Mouse (Mus musculus) hindbrain, embryonic 10.5 days (tissue): ENCODE data around the gene Susd2. TPM values are rescaled to one million over a fixed set of nuclear protein-coding genes. Genes with fewer than 3 reads are reported as not detected.

Experiments used
- DNase-seq: peaks from one replicate; pipeline ENCODE4 v3.0.0-alpha.2; 2017; ENCODE audit warnings: low spot score
- H3K27ac ChIP-seq: fragments of 300-500 bp; sonication (generic); 2 replicates; pipeline ENCODE4 v1.5.1; 2016; ENCODE audit warnings: mild to moderate bottlenecking, moderate library complexity
- H3K27me3 ChIP-seq: fragments of 300-500 bp; sonication (generic); 2 replicates; pipeline ENCODE4 v1.6.1; 2016; ENCODE audit warnings: mild to moderate bottlenecking; ENCODE audit not compliant: poor library complexity, insufficient read depth, severe bottlenecking
- H3K36me3 ChIP-seq: fragments of 300-500 bp; sonication (generic); 2 replicates; pipeline ENCODE4 v1.6.1; 2016; ENCODE audit warnings: mild to moderate bottlenecking, moderate library complexity
- H3K4me1 ChIP-seq: fragments of 300-500 bp; sonication (generic); replicated peaks from 2 replicates; pipeline ENCODE4 v1.6.1; 2016; ENCODE audit warnings: mild to moderate bottlenecking
- H3K4me3 ChIP-seq: fragments of 300-500 bp; sonication (generic); 2 replicates; pipeline ENCODE4 v1.5.1; 2016; ENCODE audit warnings: mild to moderate bottlenecking, moderate library complexity
- H3K9me3 ChIP-seq: fragments of 300-500 bp; sonication (generic); 2 replicates; pipeline ENCODE4 v1.6.1; 2016; ENCODE audit warnings: mild to moderate bottlenecking, moderate library complexity
- WGBS: fragments of 180-500 bp; shearing (Covaris S2); methylation state at CpG from one replicate; pipeline ENCODE4 v1.1.7; 2016; 5-methylcytosine and 5-hydroxymethylcytosine counted together
- polyA plus RNA-seq: library from polyadenylated mRNA; unstranded; fragments of >200 nt; fragmentation: Nextera tagmentation; extraction: Ambion mirVana; gene quantifications from 2 replicates; pipeline ENCODE4 v1.2.1, GENCODE M21; 2016

Susd2 gene
- polyA plus RNA-seq, 1 experiment from 2014 or later: 3.0 TPM

- no peak overlapping the region for H3K4me3 ChIP-seq
- no peaks in the 10 kb centered on the region for H3K27me3 ChIP-seq
- no peak for DNase-seq
- H3K4me1 ChIP-seq: no peaks in the 10 kb centered on the region
- H3K9me3 ChIP-seq: peaks cover 16% of the 10 kb centered on the region; the same call in 1 of the 2 replicates
- H3K27ac ChIP-seq: no peak overlapping the region
- WGBS: 85% methylated on average over 7 of the region's 7 CpGs
- no peaks in the 10 kb centered on the region for H3K36me3 ChIP-seq
Measured at GRCm38 (mm10) chr10:75600189-75600730, 43.5 kb downstream of the Susd2 start.

- H3K27me3 ChIP-seq: no peaks in the 10 kb centered on the region
- no peak overlapping the region for H3K27ac ChIP-seq
- H3K4me3 ChIP-seq: no peak overlapping the region
- no peak for DNase-seq
- no peaks in the 10 kb centered on the region for H3K36me3 ChIP-seq
- WGBS: 92% methylated on average over 8 of the region's 8 CpGs
- H3K9me3 ChIP-seq: peaks cover 16% of the 10 kb centered on the region; the same call in 1 of the 2 replicates
- no peaks in the 10 kb centered on the region; the same call in 1 of the 2 replicates for H3K4me1 ChIP-seq
Measured at GRCm38 (mm10) chr10:75595981-75596380, 47.8 kb downstream of the Susd2 start.

- peaks cover 9% of the 10 kb centered on the region; the same call in 1 of the 2 replicates for H3K9me3 ChIP-seq
- H3K4me3 ChIP-seq: no peak overlapping the region
- WGBS: 81% methylated on average over 7 of the region's 7 CpGs
- no peaks in the 10 kb centered on the region for H3K36me3 ChIP-seq
- H3K27me3 ChIP-seq: no peaks in the 10 kb centered on the region
- peaks cover 16% of the 10 kb centered on the region for H3K4me1 ChIP-seq
- no peak overlapping the region for H3K27ac ChIP-seq
- DNase-seq: no peak
Measured at GRCm38 (mm10) chr10:75592585-75592984, 51.2 kb downstream of the Susd2 start.

- H3K4me3 ChIP-seq: no peak overlapping the region
- H3K27ac ChIP-seq: no peak overlapping the region; the same call in 1 of the 2 replicates
- no peak for DNase-seq
- H3K36me3 ChIP-seq: no peaks in the 10 kb centered on the region
- 74% methylated on average over 12 of the region's 12 CpGs for WGBS
- no peaks in the 10 kb centered on the region for H3K27me3 ChIP-seq
- peaks cover 19% of the 10 kb centered on the region for H3K4me1 ChIP-seq
- H3K9me3 ChIP-seq: no peaks in the 10 kb centered on the region
Measured at GRCm38 (mm10) chr10:75591211-75591894, 52.5 kb downstream of the Susd2 start.

DNA sequence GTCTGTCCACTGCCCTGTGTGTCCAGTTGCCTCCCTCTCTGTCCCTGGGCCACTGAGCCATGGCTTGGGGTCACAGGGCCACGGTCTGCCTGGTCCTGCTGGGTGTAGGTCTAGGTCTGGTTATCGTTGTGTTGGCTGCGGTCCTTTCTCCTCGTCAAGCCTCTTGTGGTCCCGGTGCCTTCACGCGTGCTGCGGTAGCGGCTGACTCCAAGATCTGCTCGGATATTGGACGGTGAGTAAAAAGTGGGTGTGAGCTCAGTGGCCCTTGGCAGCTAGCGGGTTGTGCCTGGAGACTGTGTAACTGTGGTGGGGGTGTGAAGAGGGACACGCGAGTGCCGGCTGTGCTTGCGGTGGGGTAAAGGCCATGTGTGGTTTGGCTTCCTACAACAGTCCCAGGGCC, 54.2 kb downstream of the Susd2 start:
- Histone ChIP-seq H3K27ac (no peak overlapping the region), H3K27me3 (peaks cover 13% of the 10 kb centered on the region), H3K4me3 (no peak overlapping the region), H3K9me3 (no peaks in the 10 kb centered on the region), H3K36me3 (no peaks in the 10 kb centered on the region), H3K4me1 (peaks cover 25% of the 10 kb centered on the region)
- WGBS: 87% methylated on average over 16 of the region's 16 CpGs
- DNase-seq: no peak

DNA sequence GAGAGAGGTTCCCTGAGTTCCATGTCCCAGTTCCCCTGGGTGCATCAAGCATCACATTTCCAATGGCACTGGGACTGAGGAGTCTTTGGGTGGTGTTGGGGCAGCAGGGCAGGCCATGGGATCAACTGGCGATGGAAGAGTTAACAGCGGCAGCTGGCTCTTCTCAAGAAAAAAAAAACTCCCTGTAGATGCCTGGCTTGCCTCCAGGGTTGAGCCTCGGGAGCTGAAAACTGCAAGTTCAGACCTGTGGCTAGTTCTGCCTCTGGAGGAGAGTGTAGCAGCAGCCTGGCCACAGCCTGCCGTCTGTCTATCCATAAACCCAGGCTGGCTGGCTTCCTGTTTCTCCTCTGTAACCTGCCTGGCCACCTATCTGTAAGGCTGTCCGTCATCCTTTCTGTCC, 54.7 kb downstream of the Susd2 start, which contains the start of gene Ggt5:
TSS of gene Ggt5 (plus strand) at position 212 of the 400 bp plus-strand sequence.
- 44% methylated on average over 5 of the region's 5 CpGs for WGBS
- no peak within 1 kb of the TSS for H3K4me3 ChIP-seq
- H3K27ac ChIP-seq: no peak within 1 kb of the TSS
- H3K36me3 ChIP-seq: no peaks in the 10 kb centered on the region
- no peaks in the 10 kb centered on the region for H3K9me3 ChIP-seq
- H3K4me1 ChIP-seq: peaks cover 25% of the 10 kb centered on the region
- H3K27me3 ChIP-seq: peaks cover 14% of the 10 kb centered on the region
- peak; percentile 17 for DNase-seq

DNA sequence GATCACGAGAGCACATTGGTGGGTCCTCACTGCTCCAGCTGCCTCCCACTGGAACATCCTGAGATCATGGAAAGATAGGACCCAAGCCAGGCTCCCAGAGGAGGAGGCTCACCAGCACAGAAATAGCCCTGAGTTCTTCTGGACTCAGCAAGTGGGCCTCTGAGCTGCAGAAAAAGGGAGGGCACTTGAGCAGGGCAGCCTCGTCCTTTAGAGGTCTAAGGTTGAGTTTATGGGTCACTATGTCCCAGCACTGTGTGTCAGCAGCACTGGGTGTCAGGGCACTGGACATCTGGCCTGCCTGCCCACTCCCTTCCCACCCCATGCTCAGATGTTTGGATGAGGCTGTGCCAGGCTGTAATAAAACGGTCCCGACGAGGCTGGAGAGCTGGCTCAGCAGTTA, 55.5 kb downstream of the Susd2 start:
- Histone ChIP-seq H3K27ac (no peak overlapping the region), H3K4me3 (no peak overlapping the region), H3K4me1 (peaks cover 25% of the 10 kb centered on the region), H3K36me3 (no peaks in the 10 kb centered on the region), H3K27me3 (peaks cover 14% of the 10 kb centered on the region), H3K9me3 (no peaks in the 10 kb centered on the region)
- DNase-seq: no peak
- WGBS: 64% methylated on average over 5 of the region's 5 CpGs

GRCm38 (mm10) chr10:75587781-75588180, 56.0 kb downstream of the Susd2 start:
- DNase-seq: no peak
- no peak overlapping the region for H3K4me3 ChIP-seq
- H3K9me3 ChIP-seq: no peaks in the 10 kb centered on the region
- H3K36me3 ChIP-seq: no peaks in the 10 kb centered on the region
- peaks cover 25% of the 10 kb centered on the region for H3K4me1 ChIP-seq
- no peak overlapping the region for H3K27ac ChIP-seq
- WGBS: 90% methylated on average over 4 of the region's 4 CpGs
- peaks cover 14% of the 10 kb centered on the region for H3K27me3 ChIP-seq

Other genes with a start within 250 kb of the Susd2 start
- 0.19 TPM in 1 of 2 replicates, not detected in the other for gene Upb1, start 242.9 kb downstream of the Susd2 start, polyA plus RNA-seq
- 269 and 286 TPM in 2 replicates for gene Snrpd3, start 126.5 kb downstream of the Susd2 start, polyA plus RNA-seq
- 32.5 and 32.9 TPM in 2 replicates for gene Gucd1, start 126.0 kb downstream of the Susd2 start, polyA plus RNA-seq
- 2.8 and 6.6 TPM in 2 replicates for gene Lrrc75b, start 83.7 kb downstream of the Susd2 start, polyA plus RNA-seq
- gene Ggt1, start 82.4 kb downstream of the Susd2 start, polyA plus RNA-seq: 3.3 and 3.4 TPM in 2 replicates
- 0.30 and 0.82 TPM in 2 replicates for gene Ggt5, start 54.7 kb downstream of the Susd2 start, polyA plus RNA-seq
- gene Cabin1, start 120.3 kb upstream of the Susd2 start, polyA plus RNA-seq: 36.8 and 38.4 TPM in 2 replicates
- gene Ddt, start 129.4 kb upstream of the Susd2 start, polyA plus RNA-seq: 94.1 and 95.3 TPM in 2 replicates
- not detected in 2 replicates for gene Gm20441, start 136.9 kb upstream of the Susd2 start, polyA plus RNA-seq
- gene Gstt3, start 137.4 kb upstream of the Susd2 start, polyA plus RNA-seq: 1.4 and 1.9 TPM in 2 replicates
- 3.8 and 4.1 TPM in 2 replicates for gene Gstt1, start 154.6 kb upstream of the Susd2 start, polyA plus RNA-seq
- not detected in 2 replicates for gene Gstt4, start 178.5 kb upstream of the Susd2 start, polyA plus RNA-seq
- 7.9 and 8.5 TPM in 2 replicates for gene Gstt2, start 193.4 kb upstream of the Susd2 start, polyA plus RNA-seq
- gene Mif, start 216.2 kb upstream of the Susd2 start, polyA plus RNA-seq: 2,694 and 3,395 TPM in 2 replicates
- 1.6 and 3.1 TPM in 2 replicates for gene Derl3, start 249.4 kb upstream of the Susd2 start, polyA plus RNA-seq